Mouse (Mus musculus) lung, postnatal 0 days (tissue): ENCODE measurements at regions not wholly inside any gene's neighbourhood (a gene's known extent, or its start where the extent isn't known, plus 50 kb on each side); places are given as distances from the start of the nearest gene placed in this dataset.

ENCODE experiments used
- ATAC-seq: fragments of 200-750 bp; cut with Nextera tagmentation; 2 replicates; pipeline ENCODE4 v1.8.0; 2017; ENCODE audit warnings: moderate library complexity
- DNase-seq: peaks from one replicate; pipeline ENCODE4 v3.0.0-alpha.2; 2016; ENCODE audit warnings: low spot score
- H3K27ac ChIP-seq: fragments of 300-500 bp; sonication (generic); 2 replicates; pipeline ENCODE4 v1.5.1; 2014; ENCODE audit warnings: antibody characterized with exemption, mild to moderate bottlenecking, low read length, mixed read lengths
- H3K27me3 ChIP-seq: fragments of 300-500 bp; sonication (generic); replicated peaks from 2 replicates; pipeline ENCODE4 v1.6.1; 2014; ENCODE audit warnings: low read length, mixed read lengths; ENCODE audit not compliant: insufficient read depth
- H3K36me3 ChIP-seq: fragments of 300-500 bp; sonication (generic); 2 replicates; pipeline ENCODE4 v1.6.1; 2014; ENCODE audit warnings: low read length, mixed read lengths; ENCODE audit not compliant: insufficient read depth
- H3K4me1 ChIP-seq: fragments of 300-500 bp; sonication (generic); 2 replicates; pipeline ENCODE4 v1.6.1; 2014; ENCODE audit warnings: antibody characterized with exemption, low read depth, low read length, mixed read lengths; ENCODE audit not compliant: insufficient read depth
- H3K4me2 ChIP-seq: fragments of 300-500 bp; sonication (generic); replicated peaks from 2 replicates; pipeline ENCODE4 v1.6.1; 2014; ENCODE audit warnings: low read depth, mild to moderate bottlenecking, low read length, moderate library complexity, mixed read lengths
- H3K4me3 ChIP-seq: fragments of 300-500 bp; sonication (generic); 2 replicates; pipeline ENCODE4 v1.5.1; 2014; ENCODE audit warnings: low read depth, low read length
- H3K9ac ChIP-seq: fragments of 300-500 bp; sonication (generic); replicated peaks from 2 replicates; pipeline ENCODE4 v1.6.1; 2014; ENCODE audit warnings: low read depth, mild to moderate bottlenecking
- H3K9me3 ChIP-seq: fragments of 300-500 bp; sonication (generic); 2 replicates; pipeline ENCODE4 v1.6.1; 2016; ENCODE audit warnings: low read length, mixed read lengths
- CTCF ChIP-seq: IDR thresholded peaks from 2 replicates; pipeline ENCODE4 v1.5.1; 2016; ENCODE audit warnings: antibody characterized with exemption, mild to moderate bottlenecking
- EP300 ChIP-seq: IDR thresholded peaks from 2 replicates; pipeline ENCODE4 v1.6.1; 2016; ENCODE audit warnings: antibody characterized with exemption, mild to moderate bottlenecking, control low read depth
- WGBS: fragments of 180-500 bp; shearing (Covaris S2); extraction: QIAGEN DNeasy Blood & Tissue Kit; methylation state at CpG from one replicate; pipeline ENCODE4 v1.1.7; 2014; 5-methylcytosine and 5-hydroxymethylcytosine counted together

DNA sequence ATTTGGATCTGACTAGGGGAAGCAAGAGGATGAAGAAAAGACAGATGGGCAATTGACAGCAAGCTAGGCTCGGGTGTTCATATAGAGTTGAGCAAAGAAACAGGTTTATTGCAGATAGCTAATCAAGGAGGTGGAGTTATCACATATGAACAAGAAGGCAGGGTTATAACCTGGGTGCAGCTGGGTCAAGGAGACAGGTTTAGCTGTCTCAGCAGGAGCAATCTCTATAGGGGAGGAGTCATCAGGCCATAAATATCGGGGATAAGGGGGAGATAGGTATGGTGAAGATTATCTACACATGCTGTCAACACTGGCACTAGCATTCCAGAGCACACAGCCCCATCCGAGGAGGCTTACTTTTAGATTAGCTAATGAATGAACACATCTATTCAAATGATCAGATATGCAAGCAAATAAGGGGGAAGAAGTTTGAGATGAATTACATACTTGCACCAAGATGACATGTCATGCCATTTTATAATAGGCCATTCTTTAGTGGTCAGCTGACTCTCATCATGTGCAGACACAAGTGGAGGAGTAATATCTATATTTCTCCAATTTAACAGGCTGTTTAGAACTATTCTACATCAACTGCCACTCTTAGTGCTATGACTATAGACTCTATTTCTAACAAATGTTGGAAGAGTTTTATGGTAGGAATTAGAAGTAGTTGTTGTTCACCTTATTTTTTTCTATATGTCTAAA, 76.9 kb downstream of the Lhx9 start:
- Histone ChIP-seq H3K4me3 (no peak overlapping the region), H3K4me2 (no peak overlapping the region), H3K36me3 (no peaks in the 10 kb centered on the region), H3K4me1 (no peaks in the 10 kb centered on the region), H3K27me3 (no peaks in the 10 kb centered on the region), H3K9ac (no peak overlapping the region), H3K9me3 (no peaks in the 10 kb centered on the region), H3K27ac (no peak overlapping the region)
- 64% methylated on average over 3 of the region's 3 CpGs for WGBS
- no peak for ATAC-seq
- DNase-seq: no peak
- TF ChIP-seq CTCF (no peak), EP300 (no peak)

- Histone ChIP-seq H3K4me2 (no peak overlapping the region), H3K9me3 (no peaks in the 10 kb centered on the region), H3K27me3 (no peaks in the 10 kb centered on the region), H3K27ac (no peak overlapping the region), H3K36me3 (no peaks in the 10 kb centered on the region), H3K4me3 (no peak overlapping the region), H3K4me1 (no peaks in the 10 kb centered on the region), H3K9ac (no peak overlapping the region)
- TF ChIP-seq CTCF: no peak
- TF ChIP-seq EP300: no peak
- DNase-seq (no peak), ATAC-seq (no peak)
- 43% methylated on average over 7 of the region's 7 CpGs for WGBS
These were observed 85.5 kb downstream of the Lhx9 start for GRCm38 (mm10) chr1:138762876-138763275.

DNA sequence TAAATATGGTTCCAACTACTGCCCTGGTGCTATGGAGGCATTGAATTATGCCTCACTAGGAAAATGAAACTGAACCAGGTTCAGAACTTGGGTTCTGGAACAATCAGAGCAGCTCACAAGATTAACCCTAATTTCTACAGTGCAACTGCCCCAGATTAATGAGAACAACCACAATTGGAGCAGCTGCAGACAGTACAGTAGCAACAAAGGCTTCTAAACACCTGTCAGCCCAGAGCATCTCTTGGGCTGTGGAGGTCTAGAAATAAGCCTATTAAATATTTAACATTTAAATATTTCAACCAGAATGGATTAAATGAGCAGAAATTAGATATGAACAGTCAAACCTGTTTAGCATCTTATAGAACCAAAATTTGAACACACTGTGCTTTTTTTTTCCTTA, 90.6 kb downstream of the Lhx9 start:
- no peaks in the 10 kb centered on the region for H3K9me3 ChIP-seq
- no peaks in the 10 kb centered on the region for H3K27me3 ChIP-seq
- no peak overlapping the region for H3K27ac ChIP-seq
- no peak for DNase-seq
- ATAC-seq: no peak
- H3K4me1 ChIP-seq: no peaks in the 10 kb centered on the region
- TF ChIP-seq EP300: no peak
- no peak for TF ChIP-seq CTCF
- H3K4me3 ChIP-seq: no peak overlapping the region
- H3K36me3 ChIP-seq: no peaks in the 10 kb centered on the region
- no peak overlapping the region for H3K4me2 ChIP-seq
- H3K9ac ChIP-seq: no peak overlapping the region

GRCm38 (mm10) chr1:138733308-138733707, 113.4 kb upstream of the Nek7 start:
- TF ChIP-seq CTCF: no peak
- TF ChIP-seq EP300: no peak
- Histone ChIP-seq H3K36me3 (no peaks in the 10 kb centered on the region), H3K27me3 (no peaks in the 10 kb centered on the region), H3K9ac (no peak overlapping the region), H3K4me1 (no peaks in the 10 kb centered on the region), H3K9me3 (no peaks in the 10 kb centered on the region), H3K4me2 (no peak overlapping the region), H3K27ac (no peak overlapping the region), H3K4me3 (no peak overlapping the region)
- 69% methylated on average over 3 of the region's 3 CpGs for WGBS
- ATAC-seq (no peak), DNase-seq (no peak)

DNA sequence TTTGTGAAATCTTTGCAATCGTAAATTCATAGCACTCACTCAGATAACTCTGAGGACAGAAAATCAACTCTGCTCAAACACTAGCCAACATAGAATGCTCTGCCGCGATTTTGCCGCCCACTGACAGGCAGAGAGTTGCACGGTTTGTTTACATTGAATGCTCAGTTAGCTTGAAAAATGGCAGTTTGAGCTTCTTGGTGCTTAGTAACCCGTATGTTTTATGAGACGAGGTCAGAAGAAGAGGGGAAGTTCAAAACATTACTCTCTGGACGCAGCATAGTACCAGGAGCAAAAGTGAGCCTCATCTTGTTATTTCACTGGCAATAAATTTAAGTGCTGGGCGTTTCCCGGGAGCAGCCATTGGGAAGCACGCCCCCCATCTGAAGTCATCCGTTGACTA, 111.1 kb upstream of the Nek7 start:
- DNase-seq: no peak
- no peak for ATAC-seq
- no peak overlapping the region for H3K4me3 ChIP-seq

DNA sequence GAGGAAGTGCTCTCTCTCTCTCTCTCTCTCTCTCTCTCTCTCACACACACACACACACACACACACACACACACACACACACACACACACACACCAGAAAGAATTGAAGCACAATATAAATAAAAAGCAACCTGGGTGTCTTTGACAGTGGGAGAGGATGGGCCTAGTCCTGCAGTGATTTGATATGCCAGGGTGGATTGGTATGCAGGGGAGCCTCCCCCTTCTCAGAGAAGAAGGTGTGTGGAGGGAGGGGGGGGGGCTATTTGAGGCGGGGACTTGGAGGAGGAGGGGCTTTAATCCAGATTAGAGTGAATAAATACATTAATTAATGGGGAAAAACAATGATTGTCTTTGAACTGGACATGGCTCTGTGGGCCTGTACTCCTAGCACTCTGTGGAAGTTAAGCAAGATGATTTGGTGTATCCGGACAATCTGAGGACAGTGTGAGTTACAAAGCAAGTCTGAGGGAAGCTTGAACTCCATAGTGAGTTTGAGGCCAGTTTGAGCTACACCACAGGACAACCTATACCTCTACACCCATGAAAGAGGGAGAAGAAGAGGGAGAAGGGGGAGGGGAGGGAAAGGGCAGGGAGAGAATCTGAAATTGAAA, 109.3 kb upstream of the Nek7 start:
- Histone ChIP-seq H3K4me2 (no peak overlapping the region), H3K9ac (no peak overlapping the region), H3K27ac (no peak overlapping the region), H3K36me3 (no peaks in the 10 kb centered on the region), H3K4me3 (no peak overlapping the region), H3K9me3 (no peaks in the 10 kb centered on the region), H3K4me1 (no peaks in the 10 kb centered on the region), H3K27me3 (no peaks in the 10 kb centered on the region)
- TF ChIP-seq EP300 (no peak), CTCF (no peak)
- 42% methylated on average over 2 of the region's 2 CpGs for WGBS
- no peak for DNase-seq
- ATAC-seq: no peak

More for the DNA sequence above, 111.1 kb upstream of the Nek7 start:
- no peaks in the 10 kb centered on the region for H3K27me3 ChIP-seq
- no peaks in the 10 kb centered on the region for H3K4me1 ChIP-seq
- WGBS: 31% methylated on average over 12 of the region's 12 CpGs
- no peak overlapping the region for H3K27ac ChIP-seq
- H3K9ac ChIP-seq: no peak overlapping the region
- no peak for TF ChIP-seq CTCF
- no peak for TF ChIP-seq EP300
- no peak overlapping the region; the same call in 1 of the 2 replicates for H3K4me2 ChIP-seq
- H3K9me3 ChIP-seq: no peaks in the 10 kb centered on the region
- H3K36me3 ChIP-seq: no peaks in the 10 kb centered on the region
